Mouse (Mus musculus): ENCODE data around the gene Cacna1d. TPM values are rescaled to one million over a fixed set of nuclear protein-coding genes. Genes with fewer than 3 reads are reported as not detected.

Cacna1d gene
- polyA plus RNA-seq, 1 experiment from 2014 or later = 8.2 TPM

DNA sequence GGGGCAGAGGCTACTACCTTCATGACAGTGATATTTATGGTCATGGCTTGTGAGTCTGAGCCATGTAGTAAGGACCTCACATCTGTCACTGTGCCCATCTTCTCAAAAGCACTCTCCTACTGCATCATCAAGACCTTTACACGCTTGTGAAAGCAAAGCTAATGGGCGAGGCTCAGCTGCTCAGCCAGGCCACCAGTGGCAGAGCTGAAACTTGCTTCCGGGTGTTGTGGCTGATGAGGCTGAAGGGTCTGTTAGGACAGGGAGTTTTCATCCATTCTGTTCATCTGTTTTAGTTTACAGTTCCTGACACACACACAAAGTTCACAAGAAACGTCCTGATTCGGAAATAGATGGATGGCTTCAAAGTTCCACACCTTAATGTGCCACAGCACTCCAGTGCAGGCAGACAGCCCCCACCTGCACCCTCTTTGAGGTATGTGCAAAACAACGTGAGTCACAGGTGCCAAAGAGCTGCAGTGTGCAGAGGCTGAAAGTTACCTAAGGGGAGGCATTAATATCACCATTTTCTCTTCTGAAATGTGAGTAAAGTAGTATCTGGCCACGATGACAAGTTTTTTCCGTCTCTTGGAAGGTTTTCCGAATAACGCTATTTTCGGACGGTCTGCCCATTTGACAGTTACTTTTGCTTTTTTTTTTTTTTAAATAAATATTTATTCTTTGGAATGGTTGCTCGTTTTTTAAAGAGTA lies 306.7 kb downstream of the Cacna1d start:
- Histone ChIP-seq H3K9ac (replicated peaks) (no peak overlapping the region), H3K4me2 (replicated peaks) (no peak overlapping the region), H3K4me1 (no peaks in the 10 kb centered on the region), H3K9me3 (no peaks in the 10 kb centered on the region), H3K27me3 (no peaks in the 10 kb centered on the region), H3K4me3 (no peak overlapping the region), H3K36me3 (no peaks in the 10 kb centered on the region), H3K27ac (replicated peaks) (no peak overlapping the region)
- 90% methylated on average over 13 of the region's 13 CpGs for WGBS
- ATAC-seq (replicated peaks) = no peak

GRCm38 (mm10) chr14:30184013-30184412 lies 307.2 kb downstream of the Cacna1d start:
- WGBS = 76% methylated on average over 5 of the region's 5 CpGs
- Histone ChIP-seq H3K4me2 (replicated peaks) (no peak overlapping the region), H3K27me3 (no peaks in the 10 kb centered on the region), H3K4me1 (no peaks in the 10 kb centered on the region), H3K36me3 (no peaks in the 10 kb centered on the region), H3K9ac (replicated peaks) (no peak overlapping the region), H3K4me3 (no peak overlapping the region), H3K9me3 (no peaks in the 10 kb centered on the region), H3K27ac (replicated peaks) (no peak overlapping the region)
- ATAC-seq (replicated peaks) = no peak

DNA sequence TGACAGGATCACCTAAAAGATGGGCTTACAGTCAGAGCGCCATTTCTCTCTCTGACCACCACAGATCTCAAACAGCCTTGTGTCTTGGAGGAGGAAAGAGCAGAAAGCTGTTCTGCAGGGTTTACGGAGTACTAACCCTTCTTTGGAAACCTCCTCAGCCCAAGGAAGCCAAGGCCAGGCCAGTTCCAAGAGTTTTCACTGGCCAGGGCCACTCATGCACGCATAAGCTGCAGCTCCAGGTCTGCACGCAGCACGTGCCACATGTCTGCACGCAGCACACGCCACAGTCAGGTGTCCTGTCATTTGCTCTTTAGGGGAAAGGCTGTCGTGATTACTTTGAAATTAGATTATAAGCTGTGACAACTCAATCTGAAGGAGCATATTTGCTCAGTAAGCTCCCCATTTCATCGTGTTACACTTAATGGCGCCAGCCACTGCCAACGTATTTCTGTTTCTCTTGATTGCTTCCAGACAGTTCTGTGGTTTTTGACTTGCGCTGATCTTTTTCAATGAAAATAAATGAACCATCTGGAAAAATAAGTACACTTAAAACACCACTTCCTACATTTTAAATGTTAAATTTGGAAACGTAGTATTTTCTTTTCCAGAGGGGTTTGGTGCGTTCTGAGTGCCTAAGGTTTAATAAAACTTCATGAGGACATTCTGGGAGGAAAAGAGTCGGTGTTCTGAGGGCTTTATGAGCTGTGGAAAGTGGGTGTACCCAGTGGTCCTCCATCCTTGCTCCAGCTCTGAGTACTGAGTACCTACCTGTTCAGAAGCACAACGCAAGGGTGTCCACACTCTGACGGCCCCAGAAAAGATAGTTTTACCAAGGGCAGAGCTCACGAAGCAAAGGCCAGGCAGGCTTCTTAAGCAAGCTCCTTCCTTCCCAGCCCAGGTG lies 308.4 kb downstream of the Cacna1d start:
- H3K9ac ChIP-seq (replicated peaks) = no peak overlapping the region
- no peak for ATAC-seq (replicated peaks)
- no peak overlapping the region for H3K4me2 ChIP-seq (replicated peaks)
- 83% methylated on average over 18 of the region's 18 CpGs for WGBS
- no peaks in the 10 kb centered on the region for H3K9me3 ChIP-seq
- no peaks in the 10 kb centered on the region for H3K36me3 ChIP-seq
- H3K4me3 ChIP-seq = no peak overlapping the region
- H3K27ac ChIP-seq (replicated peaks) = no peak overlapping the region
- no peaks in the 10 kb centered on the region for H3K27me3 ChIP-seq
- H3K4me1 ChIP-seq = no peaks in the 10 kb centered on the region

GRCm38 (mm10) chr14:30178306-30178705 lies 312.9 kb downstream of the Cacna1d start:
- WGBS = 80% methylated on average over 4 of the region's 4 CpGs
- no peak for ATAC-seq (replicated peaks)
- H3K4me3 ChIP-seq = no peak overlapping the region

DNA sequence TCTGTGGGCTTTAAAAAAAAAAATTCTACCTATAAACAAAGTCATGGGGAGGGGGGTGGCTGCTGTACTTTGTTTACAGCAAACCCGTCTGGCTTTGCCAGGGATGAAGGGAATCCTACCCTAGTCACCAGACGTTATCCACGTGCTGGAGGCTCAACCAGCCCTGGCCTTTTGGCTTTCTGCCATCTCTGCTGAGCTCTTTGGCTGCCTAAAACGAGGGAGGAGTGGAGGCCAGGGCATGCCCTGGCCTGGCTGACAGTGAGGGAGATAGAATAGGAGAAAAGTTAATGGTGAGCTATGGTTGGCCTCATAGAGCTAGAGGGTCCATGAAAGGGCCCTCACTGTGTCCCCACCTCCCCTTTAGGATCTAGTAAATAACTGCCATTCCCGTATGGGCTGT lies 313.4 kb downstream of the Cacna1d start:
- no peak overlapping the region for H3K4me3 ChIP-seq
- H3K27ac ChIP-seq (replicated peaks) = no peak overlapping the region
- H3K9ac ChIP-seq (replicated peaks) = no peak overlapping the region
- no peaks in the 10 kb centered on the region for H3K36me3 ChIP-seq
- H3K27me3 ChIP-seq = no peaks in the 10 kb centered on the region
- no peak for ATAC-seq (replicated peaks)
- no peaks in the 10 kb centered on the region for H3K4me1 ChIP-seq
- H3K9me3 ChIP-seq = no peaks in the 10 kb centered on the region
- WGBS = 35% methylated on average over 5 of the region's 5 CpGs
- no peak overlapping the region for H3K4me2 ChIP-seq (replicated peaks)

More at GRCm38 (mm10) chr14:30178306-30178705, 312.9 kb downstream of the Cacna1d start:
- Histone ChIP-seq H3K9me3 (no peaks in the 10 kb centered on the region), H3K4me2 (replicated peaks) (no peak overlapping the region), H3K9ac (replicated peaks) (no peak overlapping the region), H3K4me1 (no peaks in the 10 kb centered on the region), H3K27ac (replicated peaks) (no peak overlapping the region), H3K27me3 (no peaks in the 10 kb centered on the region), H3K36me3 (no peaks in the 10 kb centered on the region)

DNA sequence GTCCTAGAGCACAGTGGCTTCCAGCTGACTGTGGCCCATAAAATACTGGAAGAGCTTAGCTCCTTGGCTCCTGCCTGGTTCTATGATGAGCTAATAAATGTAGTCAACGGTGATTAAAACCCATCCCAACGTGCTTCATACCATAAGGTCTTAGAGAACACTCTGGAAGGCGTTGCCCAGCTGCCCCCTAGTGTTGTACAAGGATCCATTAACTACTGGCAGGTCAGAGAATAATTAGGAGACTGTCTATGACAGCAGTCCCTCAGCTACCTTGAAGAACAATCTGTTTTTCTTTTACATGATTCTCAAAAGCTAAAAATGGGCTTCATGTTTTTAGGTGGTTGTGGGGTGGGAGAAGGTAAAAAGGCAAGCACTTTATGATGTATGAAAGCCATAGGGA lies 315.9 kb downstream of the Cacna1d start:
- H3K27ac ChIP-seq (replicated peaks) = no peak overlapping the region
- no peaks in the 10 kb centered on the region for H3K36me3 ChIP-seq
- H3K4me3 ChIP-seq = no peak overlapping the region
- no peak overlapping the region for H3K9ac ChIP-seq (replicated peaks)
- 0 out of 2 replicates have a peak, but pooled peaks cover 6% of the 10 kb centered on the region for H3K4me1 ChIP-seq
- no peaks in the 10 kb centered on the region for H3K9me3 ChIP-seq
- no peaks in the 10 kb centered on the region for H3K27me3 ChIP-seq
- WGBS = 76% methylated on average over 3 of the region's 3 CpGs
- no peak overlapping the region for H3K4me2 ChIP-seq (replicated peaks)
- ATAC-seq (replicated peaks) = no peak

DNA sequence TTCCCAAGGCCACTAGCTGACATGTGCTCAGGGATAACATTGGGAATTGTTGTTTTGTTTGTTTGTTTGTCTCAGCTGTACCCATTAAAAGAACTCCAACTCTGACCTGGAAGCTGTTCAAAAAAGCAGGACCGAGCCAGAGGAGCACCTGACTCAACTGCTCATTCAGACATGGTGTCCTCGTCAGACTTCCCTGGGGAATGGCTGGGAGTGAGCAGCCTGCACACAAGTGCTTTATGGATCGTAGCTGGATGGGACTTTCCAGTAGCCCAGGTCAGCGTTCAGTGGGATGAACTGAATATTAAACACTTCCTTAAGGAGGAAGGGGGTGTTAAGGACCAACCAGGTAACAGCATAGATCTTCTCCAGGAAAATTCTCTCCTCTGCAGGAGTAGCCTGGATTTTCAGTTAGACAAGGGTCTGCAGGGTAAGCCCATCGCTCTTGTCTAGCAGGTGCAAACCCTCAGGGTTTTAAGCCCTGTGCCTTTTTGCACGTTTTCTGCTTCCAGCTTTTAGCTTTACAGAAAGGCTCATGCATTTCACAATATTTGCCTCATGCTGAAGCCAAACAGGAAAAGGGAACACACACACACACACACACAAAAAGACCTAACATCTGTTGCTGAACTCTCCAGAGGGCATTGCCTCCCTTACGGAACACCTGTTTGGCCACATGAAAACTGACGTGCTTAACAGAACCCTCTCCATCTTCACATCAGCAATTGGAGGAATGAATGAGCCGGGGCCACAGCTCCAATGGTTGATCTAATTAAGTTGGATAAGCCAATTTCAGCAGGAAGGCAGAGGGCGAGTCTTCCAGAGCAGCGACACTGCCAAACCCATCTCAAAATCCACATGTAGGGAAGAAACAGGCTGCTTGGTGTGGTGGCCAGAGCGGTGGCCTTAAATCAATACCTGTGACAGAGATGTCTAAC lies 318.2 kb downstream of the Cacna1d start:
- no peaks in the 10 kb centered on the region for H3K36me3 ChIP-seq
- H3K9me3 ChIP-seq = no peaks in the 10 kb centered on the region
- H3K4me1 ChIP-seq = 0 out of 2 replicates have a peak, but pooled peaks cover 6% of the 10 kb centered on the region
- 68% methylated on average over 12 of the region's 12 CpGs for WGBS
- H3K4me3 ChIP-seq = no peak overlapping the region
- no peak for ATAC-seq (replicated peaks)
- no peak overlapping the region for H3K27ac ChIP-seq (replicated peaks)
- no peak overlapping the region for H3K4me2 ChIP-seq (replicated peaks)
- H3K27me3 ChIP-seq = no peaks in the 10 kb centered on the region
- H3K9ac ChIP-seq (replicated peaks) = no peak overlapping the region

- no peaks in the 10 kb centered on the region for H3K9me3 ChIP-seq
- no peak overlapping the region for H3K9ac ChIP-seq (replicated peaks)
- H3K4me1 ChIP-seq = 0 out of 2 replicates have a peak, but pooled peaks cover 6% of the 10 kb centered on the region
- H3K27me3 ChIP-seq = no peaks in the 10 kb centered on the region
- H3K36me3 ChIP-seq = no peaks in the 10 kb centered on the region
- ATAC-seq (replicated peaks) = no peak
- H3K4me3 ChIP-seq = no peak overlapping the region
- H3K4me2 ChIP-seq (replicated peaks) = no peak overlapping the region
- no peak overlapping the region for H3K27ac ChIP-seq (replicated peaks)
- 36% methylated on average over 6 of the region's 6 CpGs for WGBS
These were observed 319.7 kb downstream of the Cacna1d start for GRCm38 (mm10) chr14:30171593-30171992.

GRCm38 (mm10) chr14:30171008-30171407 lies 320.2 kb downstream of the Cacna1d start:
- no peak overlapping the region for H3K4me3 ChIP-seq
- WGBS = 52% methylated on average over 6 of the region's 6 CpGs

GRCm38 (mm10) chr14:30169455-30169854 lies 321.8 kb downstream of the Cacna1d start:
- Histone ChIP-seq H3K27ac (replicated peaks) (no peak overlapping the region), H3K36me3 (no peaks in the 10 kb centered on the region), H3K27me3 (no peaks in the 10 kb centered on the region), H3K9me3 (no peaks in the 10 kb centered on the region), H3K4me1 (peaks cover 8% of the 10 kb centered on the region), H3K9ac (replicated peaks) (no peak overlapping the region), H3K4me2 (replicated peaks) (no peak overlapping the region), H3K4me3 (no peak overlapping the region)
- ATAC-seq (replicated peaks) = no peak
- 89% methylated on average over 5 of the region's 5 CpGs for WGBS

More at GRCm38 (mm10) chr14:30171008-30171407, 320.2 kb downstream of the Cacna1d start:
- Histone ChIP-seq H3K27me3 (no peaks in the 10 kb centered on the region), H3K9ac (replicated peaks) (no peak overlapping the region), H3K9me3 (no peaks in the 10 kb centered on the region), H3K4me2 (replicated peaks) (no peak overlapping the region), H3K36me3 (no peaks in the 10 kb centered on the region), H3K4me1 (0 out of 2 replicates have a peak, but pooled peaks cover 6% of the 10 kb centered on the region), H3K27ac (replicated peaks) (no peak overlapping the region)
- no peak for ATAC-seq (replicated peaks)

- Histone ChIP-seq H3K4me1 (peaks cover 13% of the 10 kb centered on the region), H3K9me3 (no peaks in the 10 kb centered on the region), H3K27ac (replicated peaks) (no peak overlapping the region), H3K4me3 (no peak overlapping the region), H3K27me3 (no peaks in the 10 kb centered on the region), H3K36me3 (no peaks in the 10 kb centered on the region), H3K9ac (replicated peaks) (no peak overlapping the region), H3K4me2 (replicated peaks) (no peak overlapping the region)
- no peak for ATAC-seq (replicated peaks)
- 62% methylated on average over 3 of the region's 3 CpGs for WGBS
These were observed 322.4 kb downstream of the Cacna1d start for GRCm38 (mm10) chr14:30168902-30169301.

Data from forebrain, embryonic 15.5 days (tissue).